Mouse (Mus musculus) limb, embryonic 10.5 days (tissue): ENCODE data around the gene Lhx2. TPM values are rescaled to one million over a fixed set of nuclear protein-coding genes. Genes with fewer than 3 reads are reported as not detected.

ENCODE experiments used
- DNase-seq: peaks from one replicate; pipeline ENCODE4 v3.0.0-alpha.2; 2017; ENCODE audit warnings: low spot score
- H3K27ac ChIP-seq: fragments of 300-500 bp; sonication (generic); 2 replicates; pipeline ENCODE4 v1.5.1; 2016; ENCODE audit warnings: mild to moderate bottlenecking
- H3K27me3 ChIP-seq: fragments of 300-500 bp; sonication (generic); 2 replicates; pipeline ENCODE4 v1.6.1; 2016; ENCODE audit warnings: low read depth, mild to moderate bottlenecking; ENCODE audit not compliant: poor library complexity, severe bottlenecking
- H3K36me3 ChIP-seq: fragments of 300-500 bp; sonication (generic); 2 replicates; pipeline ENCODE4 v1.6.1; 2016; ENCODE audit warnings: mild to moderate bottlenecking, moderate library complexity
- H3K4me1 ChIP-seq: fragments of 300-500 bp; sonication (generic); 2 replicates; pipeline ENCODE4 v1.6.1; 2016
- H3K4me3 ChIP-seq: fragments of 300-500 bp; sonication (generic); 2 replicates; pipeline ENCODE4 v1.5.1; 2016; ENCODE audit warnings: mild to moderate bottlenecking, moderate library complexity
- H3K9me3 ChIP-seq: fragments of 300-500 bp; sonication (generic); replicated peaks from 2 replicates; pipeline ENCODE4 v1.6.1; 2016; ENCODE audit warnings: mild to moderate bottlenecking
- WGBS: fragments of 180-500 bp; shearing (Covaris S2); methylation state at CpG from one replicate; pipeline ENCODE4 v1.1.7; 2016; 5-methylcytosine and 5-hydroxymethylcytosine counted together
- polyA plus RNA-seq: library from polyadenylated mRNA; unstranded; fragments of >200 nt; fragmentation: Nextera tagmentation; extraction: Ambion mirVana; gene quantifications from 2 replicates; pipeline ENCODE4 v1.2.1, GENCODE M21; 2016

Lhx2 gene
- polyA plus RNA-seq, 1 experiment from 2014 or later, result 33.7 TPM

DNA sequence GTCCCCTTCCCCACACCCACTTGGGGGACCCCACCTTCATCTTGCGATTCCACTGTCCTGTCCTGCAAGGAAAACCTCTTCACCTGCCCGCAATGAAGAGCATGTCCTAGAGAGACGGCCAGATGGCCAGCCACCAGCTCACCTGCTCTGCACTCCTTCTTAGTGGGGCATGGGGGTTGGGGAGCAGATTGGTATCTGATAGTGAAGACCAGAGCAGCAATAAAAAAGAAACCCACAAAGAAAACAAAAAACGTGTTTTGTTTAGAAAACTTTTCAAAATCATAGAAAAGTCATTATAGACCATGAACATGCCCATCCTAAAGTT lies 40.4 kb downstream of the Lhx2 start:
- H3K36me3 ChIP-seq, result no peaks in the 10 kb centered on the region
- no peak for DNase-seq
- peaks cover 29% of the 10 kb centered on the region for H3K4me1 ChIP-seq
- peaks cover 57% of the 10 kb centered on the region for H3K27me3 ChIP-seq
- H3K4me3 ChIP-seq, result peak overlapping the region; percentile 24
- no peak overlapping the region for H3K27ac ChIP-seq
- 10% methylated on average over 4 of the region's 4 CpGs for WGBS
- no peaks in the 10 kb centered on the region for H3K9me3 ChIP-seq

DNA sequence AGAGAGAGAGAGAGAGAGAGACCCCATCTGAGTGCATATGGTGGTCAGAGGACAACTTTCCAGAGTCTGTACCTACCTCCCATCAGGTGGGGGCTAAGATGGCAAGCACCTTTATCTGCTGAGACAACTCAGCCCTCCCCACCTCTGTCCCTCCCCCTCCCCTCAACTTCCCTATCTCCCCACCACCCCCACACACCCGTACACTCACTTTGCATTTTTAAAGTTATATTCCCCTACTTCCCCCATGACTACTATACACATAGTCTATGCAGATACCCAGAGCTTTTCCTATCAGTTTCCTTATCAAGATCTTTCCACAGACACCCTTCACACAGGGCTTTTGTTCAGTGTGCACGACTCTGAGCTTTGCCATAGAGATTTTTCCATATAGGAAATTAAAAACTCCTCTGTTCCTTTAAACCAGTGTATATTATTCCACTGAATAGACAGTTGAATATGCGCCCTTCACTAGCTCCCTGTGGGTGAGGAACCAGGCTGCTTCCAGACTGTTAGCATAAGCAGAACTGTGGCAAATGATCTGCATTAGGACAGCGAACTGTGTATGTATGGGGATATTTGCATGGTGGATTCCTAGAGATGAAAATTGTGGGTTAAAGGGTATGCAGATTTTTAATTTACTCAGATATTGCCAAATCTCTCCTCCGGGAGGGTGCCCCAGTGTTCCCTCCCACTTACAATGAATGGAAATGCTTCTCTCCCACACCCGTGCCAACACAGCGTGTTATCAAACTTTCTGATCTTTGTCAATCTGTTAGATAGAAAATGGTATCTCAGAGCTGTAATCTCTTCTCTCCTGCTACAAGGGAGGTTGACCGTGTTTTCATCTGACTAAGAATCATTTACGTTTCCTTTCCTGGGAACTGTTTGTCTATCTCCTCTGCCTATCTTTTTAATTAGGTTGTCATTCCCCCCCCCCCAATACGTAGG lies 41.3 kb downstream of the Lhx2 start:
- H3K36me3 ChIP-seq, result no peaks in the 10 kb centered on the region
- WGBS, result 52% methylated on average over 10 of the region's 10 CpGs
- H3K27me3 ChIP-seq, result peaks cover 49% of the 10 kb centered on the region

GRCm38 (mm10) chr2:38387568-38388262 lies 48.6 kb downstream of the Lhx2 start:
- H3K27me3 ChIP-seq, result no peaks in the 10 kb centered on the region

More for the DNA sequence above, 41.3 kb downstream of the Lhx2 start:
- DNase-seq, result no peak
- no peak overlapping the region for H3K4me3 ChIP-seq
- no peak overlapping the region for H3K27ac ChIP-seq
- H3K9me3 ChIP-seq, result no peaks in the 10 kb centered on the region
- peaks cover 29% of the 10 kb centered on the region for H3K4me1 ChIP-seq

DNA sequence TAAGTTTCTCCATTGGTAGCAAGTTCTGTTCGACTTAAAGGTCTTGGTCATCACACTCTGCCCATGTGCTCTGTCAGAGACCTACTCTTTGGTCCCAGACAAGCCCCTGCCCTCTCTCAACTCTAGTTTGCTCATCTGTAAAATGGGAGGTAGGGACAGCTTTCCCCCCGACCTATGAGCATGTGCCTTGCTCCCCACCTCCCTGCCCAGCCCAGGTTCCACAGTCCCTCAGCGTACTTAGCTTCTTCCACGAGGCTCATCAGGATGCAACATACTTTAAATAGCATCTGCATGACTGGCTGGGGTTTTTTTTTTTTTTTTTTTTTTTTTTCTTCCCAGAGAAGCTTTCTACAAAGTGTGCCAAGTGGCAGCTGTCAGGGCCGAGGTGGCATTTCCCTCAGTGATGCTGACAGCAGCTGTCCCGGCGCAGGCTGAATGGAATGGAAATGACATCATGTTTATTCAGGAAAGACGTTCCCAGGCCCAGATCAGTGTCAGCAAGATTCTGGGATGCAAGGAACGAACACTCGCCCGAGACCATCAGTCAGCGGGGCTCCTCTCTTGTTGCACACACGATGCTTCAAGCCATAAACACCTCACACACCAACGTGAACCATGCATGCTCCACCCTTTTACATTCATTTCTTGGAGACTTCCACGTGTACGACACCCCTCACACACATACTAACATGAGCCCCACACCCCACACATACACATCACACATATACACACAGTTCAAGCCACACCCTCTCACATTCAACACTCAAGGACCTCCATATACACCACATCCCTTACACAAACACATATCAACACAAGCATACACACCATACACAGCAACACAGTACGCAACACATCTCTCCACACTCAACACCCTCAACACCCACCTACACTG lies 56.1 kb downstream of the Lhx2 start:
- H3K4me1 ChIP-seq, result no peaks in the 10 kb centered on the region
- H3K9me3 ChIP-seq, result no peaks in the 10 kb centered on the region
- no peak for DNase-seq
- no peak overlapping the region for H3K4me3 ChIP-seq
- no peaks in the 10 kb centered on the region for H3K36me3 ChIP-seq
- H3K27me3 ChIP-seq, result no peaks in the 10 kb centered on the region
- 83% methylated on average over 17 of the region's 17 CpGs for WGBS
- no peak overlapping the region for H3K27ac ChIP-seq

More at GRCm38 (mm10) chr2:38387568-38388262, 48.6 kb downstream of the Lhx2 start:
- Histone ChIP-seq H3K27ac (no peak overlapping the region), H3K36me3 (no peaks in the 10 kb centered on the region), H3K9me3 (no peaks in the 10 kb centered on the region), H3K4me1 (no peaks in the 10 kb centered on the region), H3K4me3 (no peak overlapping the region)
- 89% methylated on average over 10 of the region's 10 CpGs for WGBS
- no peak for DNase-seq

DNA sequence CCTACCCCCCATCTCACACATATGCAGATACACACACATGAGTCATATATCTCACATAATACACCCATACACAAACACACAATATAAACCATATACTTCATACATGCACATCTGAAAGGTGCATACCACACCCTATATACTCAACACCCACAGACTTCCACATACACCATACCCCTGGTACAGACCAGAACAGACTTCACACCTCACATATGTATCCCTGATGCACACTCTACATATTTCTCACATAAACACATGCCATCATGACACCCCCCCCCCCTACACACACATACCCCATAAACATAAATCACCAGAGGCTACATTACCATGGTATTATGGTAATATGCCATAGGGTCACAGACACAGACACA lies 56.8 kb downstream of the Lhx2 start:
- Histone ChIP-seq H3K9me3 (no peaks in the 10 kb centered on the region), H3K4me3 (no peak overlapping the region), H3K27me3 (no peaks in the 10 kb centered on the region), H3K36me3 (no peaks in the 10 kb centered on the region), H3K27ac (no peak overlapping the region), H3K4me1 (no peaks in the 10 kb centered on the region)
- no peak for DNase-seq

DNA sequence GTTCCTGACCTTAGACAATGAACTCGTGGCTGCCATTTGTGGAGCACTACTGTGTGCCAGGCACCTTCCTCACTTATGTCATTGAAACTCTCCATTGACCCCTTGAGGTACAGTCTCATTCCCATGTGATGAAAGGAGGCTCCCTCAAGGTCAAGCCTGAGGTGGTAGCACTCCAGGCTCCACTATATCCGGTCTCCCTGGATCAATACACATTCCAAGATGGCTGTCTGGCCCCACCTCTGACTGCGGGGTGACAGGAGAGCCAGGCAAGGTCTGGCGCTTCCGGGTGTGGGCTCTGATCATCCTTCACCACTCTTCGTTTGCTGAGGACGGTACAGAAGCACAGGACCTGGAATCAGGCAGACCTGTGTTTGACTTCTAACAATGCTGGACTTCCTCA lies 58.2 kb downstream of the Lhx2 start:
- 78% methylated on average over 7 of the region's 7 CpGs for WGBS
- Histone ChIP-seq H3K27ac (no peak overlapping the region), H3K9me3 (no peaks in the 10 kb centered on the region), H3K27me3 (no peaks in the 10 kb centered on the region), H3K36me3 (no peaks in the 10 kb centered on the region), H3K4me1 (no peaks in the 10 kb centered on the region), H3K4me3 (no peak overlapping the region)
- no peak for DNase-seq

- Histone ChIP-seq H3K36me3 (no peaks in the 10 kb centered on the region), H3K4me3 (no peak overlapping the region), H3K27me3 (no peaks in the 10 kb centered on the region), H3K4me1 (no peaks in the 10 kb centered on the region), H3K9me3 (no peaks in the 10 kb centered on the region), H3K27ac (no peak overlapping the region)
- no peak for DNase-seq
- 62% methylated on average over 6 of the region's 6 CpGs for WGBS
Observed at GRCm38 (mm10) chr2:38397882-38398281, 58.8 kb downstream of the Lhx2 start.

- no peak for DNase-seq
- no peak overlapping the region for H3K4me3 ChIP-seq
- WGBS, result 95% methylated on average over 1 of the region's 1 CpGs
- no peaks in the 10 kb centered on the region for H3K4me1 ChIP-seq
- no peak overlapping the region for H3K27ac ChIP-seq
- no peaks in the 10 kb centered on the region for H3K27me3 ChIP-seq
- no peaks in the 10 kb centered on the region for H3K9me3 ChIP-seq
- no peaks in the 10 kb centered on the region for H3K36me3 ChIP-seq
Observed at GRCm38 (mm10) chr2:38402611-38403010, 63.5 kb downstream of the Lhx2 start.

GRCm38 (mm10) chr2:38403231-38403630 lies 64.2 kb downstream of the Lhx2 start:
- Histone ChIP-seq H3K36me3 (no peaks in the 10 kb centered on the region), H3K4me3 (no peak overlapping the region), H3K27ac (no peak overlapping the region), H3K4me1 (no peaks in the 10 kb centered on the region), H3K9me3 (no peaks in the 10 kb centered on the region), H3K27me3 (no peaks in the 10 kb centered on the region)
- DNase-seq, result no peak
- WGBS, result 81% methylated on average over 12 of the region's 12 CpGs

DNA sequence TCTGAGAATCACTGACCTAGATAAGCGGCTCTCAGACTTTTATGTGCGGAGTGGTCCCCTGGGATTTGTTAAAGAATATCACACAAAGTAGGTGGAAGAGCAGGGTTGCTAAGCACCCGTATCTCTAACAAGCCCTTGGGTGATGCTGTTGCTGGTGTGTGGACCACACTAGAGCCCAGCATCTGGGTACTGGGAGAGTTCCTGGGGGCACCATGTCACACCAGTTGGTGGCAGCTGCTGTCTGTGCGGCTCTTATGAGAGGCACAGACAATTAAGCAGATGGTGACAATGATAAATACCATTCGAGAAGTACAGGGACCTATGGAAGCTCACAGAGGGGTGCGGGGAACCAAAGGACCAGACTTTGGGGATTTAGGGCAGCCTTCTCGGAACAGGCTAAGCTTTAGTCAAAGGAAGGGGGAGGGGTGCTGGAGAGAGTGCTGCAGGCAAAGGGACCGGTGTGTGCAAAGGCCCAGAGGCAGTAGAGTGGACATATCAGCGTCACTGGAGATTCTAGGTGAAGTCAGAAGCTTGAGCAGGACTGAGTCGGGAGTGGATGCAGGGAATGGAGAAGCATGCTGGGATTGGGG lies 65.0 kb downstream of the Lhx2 start:
- Histone ChIP-seq H3K27me3 (no peaks in the 10 kb centered on the region), H3K36me3 (no peaks in the 10 kb centered on the region), H3K9me3 (no peaks in the 10 kb centered on the region), H3K27ac (no peak overlapping the region), H3K4me3 (no peak overlapping the region), H3K4me1 (peaks cover 2% of the 10 kb centered on the region; the same call in 1 of the 2 replicates)
- DNase-seq, result no peak
- 81% methylated on average over 10 of the region's 10 CpGs for WGBS

DNA sequence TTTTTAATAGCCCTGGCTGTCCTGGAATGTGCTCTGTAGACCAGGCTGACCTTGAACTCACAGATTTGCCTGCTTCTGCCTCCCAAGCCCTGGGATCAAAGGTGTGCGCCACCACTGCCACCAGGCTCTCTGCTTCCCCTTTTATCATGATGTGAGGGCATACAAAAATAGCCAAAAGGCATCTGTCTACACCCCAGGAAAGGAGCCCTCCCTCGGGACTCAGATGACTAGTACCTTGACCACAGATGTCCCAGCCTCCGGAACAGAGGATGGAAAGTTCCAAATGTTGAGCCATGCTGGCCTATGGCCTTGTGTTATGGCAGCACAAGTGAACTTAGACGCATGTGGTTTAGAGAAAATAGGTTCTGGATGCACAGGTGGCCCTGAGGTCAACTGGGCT lies 66.3 kb downstream of the Lhx2 start:
- Histone ChIP-seq H3K27me3 (no peaks in the 10 kb centered on the region), H3K36me3 (no peaks in the 10 kb centered on the region), H3K4me1 (peaks cover 6% of the 10 kb centered on the region; the same call in 1 of the 2 replicates), H3K4me3 (no peak overlapping the region), H3K27ac (no peak overlapping the region), H3K9me3 (no peaks in the 10 kb centered on the region)
- WGBS, result 88% methylated on average over 4 of the region's 4 CpGs
- DNase-seq, result no peak

- DNase-seq, result no peak
- H3K9me3 ChIP-seq, result no peaks in the 10 kb centered on the region
- no peaks in the 10 kb centered on the region for H3K36me3 ChIP-seq
- H3K27me3 ChIP-seq, result no peaks in the 10 kb centered on the region
- 84% methylated on average over 3 of the region's 3 CpGs for whole genome bisulfite sequencing
- no peak overlapping the region for H3K27ac ChIP-seq
- H3K4me3 ChIP-seq, result no peak overlapping the region
- peaks cover 9% of the 10 kb centered on the region; the same call in 1 of the 2 replicates for H3K4me1 ChIP-seq
Observed at GRCm38 (mm10) chr2:38409309-38409708, 70.2 kb downstream of the Lhx2 start.
